Mouse (Mus musculus): ENCODE data around the gene Mrpl9. TPM values are rescaled to one million over a fixed set of nuclear protein-coding genes. Genes with fewer than 3 reads are reported as not detected.
A peak's percentile ranks its signal among the peaks of the same experiment; 100 is the strongest.

Mrpl9 gene
- total RNA-seq, 1 experiment from 2014 or later: 71.6 TPM

GRCm38 (mm10) chr3:94465632-94466430, 22.7 kb downstream of the Mrpl9 start:
- no peak for DNase-seq

DNA sequence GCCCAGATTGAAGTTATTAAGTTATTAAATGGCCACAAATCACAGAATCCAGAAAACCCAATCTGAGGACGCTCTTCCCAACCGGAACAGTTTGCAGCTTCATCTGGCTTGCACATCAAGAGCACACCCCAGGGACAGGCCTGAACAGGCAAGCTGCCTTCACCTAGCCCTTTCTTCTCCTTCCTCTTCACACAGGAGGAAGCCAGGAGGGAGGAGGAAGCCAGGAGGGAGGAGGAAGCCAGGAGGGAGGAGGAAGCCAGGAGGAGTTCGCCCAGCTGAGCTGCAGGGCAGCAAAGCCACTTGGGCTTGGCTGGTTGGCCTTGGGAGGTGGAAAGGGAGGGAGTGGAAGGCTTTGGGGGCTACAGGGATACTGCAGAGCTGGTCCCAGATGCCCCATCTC, 25.8 kb downstream of the Mrpl9 start:
- DNase-seq: no peak

- peak; percentile 31 for DNase-seq
These were observed 29.5 kb downstream of the Mrpl9 start for GRCm38 (mm10) chr3:94472447-94473114.

DNA sequence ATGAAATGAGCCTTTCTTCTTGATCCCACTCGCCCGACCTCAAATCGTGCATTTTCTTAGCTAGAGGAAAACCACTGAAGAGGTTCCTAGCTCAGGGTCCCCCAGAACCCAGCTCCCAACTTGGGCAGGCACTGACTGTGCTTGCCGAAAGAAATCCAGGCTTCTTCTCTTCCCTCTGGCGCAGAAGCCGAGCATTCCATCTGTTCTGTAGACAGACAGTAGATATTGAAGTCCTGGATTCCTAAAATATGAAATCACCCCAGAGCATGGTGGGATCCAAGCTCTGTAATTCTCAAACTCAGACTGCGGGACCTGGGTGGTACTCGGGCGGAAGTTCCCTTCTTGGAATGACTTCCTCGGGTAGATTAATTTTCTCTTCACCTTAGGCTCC, 30.0 kb downstream of the Mrpl9 start:
- DNase-seq: no peak

GRCm38 (mm10) chr3:94473567-94474232, 30.6 kb downstream of the Mrpl9 start:
- DNase-seq: no peak

DNA sequence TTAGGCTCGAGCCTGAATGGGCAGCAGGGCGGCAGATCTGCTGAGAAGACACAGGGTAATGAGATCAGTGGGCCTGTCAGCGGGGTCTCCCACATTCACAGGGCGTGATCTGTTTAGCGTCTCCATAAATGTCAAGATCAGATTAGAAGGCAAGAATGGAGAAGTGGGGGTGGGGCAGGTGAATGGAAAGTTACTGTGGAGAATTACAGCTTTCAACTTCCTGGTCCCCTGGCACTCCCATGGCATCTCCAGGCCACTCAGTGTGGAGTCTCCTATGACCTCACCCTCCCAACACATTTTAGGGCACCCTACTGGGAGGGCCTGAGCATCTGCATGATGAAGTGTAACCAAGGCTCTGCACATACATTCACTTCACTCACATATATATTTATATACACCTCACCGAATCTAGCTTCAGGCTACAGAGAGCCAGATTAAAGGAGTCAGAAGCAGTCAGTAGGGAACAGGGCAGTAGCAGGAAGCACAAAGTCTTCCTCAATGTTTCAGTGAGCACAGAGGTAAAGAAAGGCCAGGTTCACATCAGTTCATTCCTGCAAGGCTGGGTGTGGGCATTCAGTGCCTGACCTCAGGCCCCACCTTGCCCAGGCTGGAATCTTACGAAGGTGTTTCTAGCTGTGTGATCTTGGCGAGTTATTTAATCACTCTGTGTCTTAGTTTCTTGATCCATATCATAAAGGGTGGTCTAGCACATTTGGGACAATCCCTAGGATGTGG, 33.4 kb downstream of the Mrpl9 start:
- no peak for DNase-seq

GRCm38 (mm10) chr3:94477444-94477843, 34.3 kb downstream of the Mrpl9 start:
- DNase-seq: no peak

- DNase-seq: no peak
These were observed 34.9 kb downstream of the Mrpl9 start, which contains the start of gene Celf3 for GRCm38 (mm10) chr3:94477981-94478422. Celf3 (plus strand) TSS chr3:94478295.

DNA sequence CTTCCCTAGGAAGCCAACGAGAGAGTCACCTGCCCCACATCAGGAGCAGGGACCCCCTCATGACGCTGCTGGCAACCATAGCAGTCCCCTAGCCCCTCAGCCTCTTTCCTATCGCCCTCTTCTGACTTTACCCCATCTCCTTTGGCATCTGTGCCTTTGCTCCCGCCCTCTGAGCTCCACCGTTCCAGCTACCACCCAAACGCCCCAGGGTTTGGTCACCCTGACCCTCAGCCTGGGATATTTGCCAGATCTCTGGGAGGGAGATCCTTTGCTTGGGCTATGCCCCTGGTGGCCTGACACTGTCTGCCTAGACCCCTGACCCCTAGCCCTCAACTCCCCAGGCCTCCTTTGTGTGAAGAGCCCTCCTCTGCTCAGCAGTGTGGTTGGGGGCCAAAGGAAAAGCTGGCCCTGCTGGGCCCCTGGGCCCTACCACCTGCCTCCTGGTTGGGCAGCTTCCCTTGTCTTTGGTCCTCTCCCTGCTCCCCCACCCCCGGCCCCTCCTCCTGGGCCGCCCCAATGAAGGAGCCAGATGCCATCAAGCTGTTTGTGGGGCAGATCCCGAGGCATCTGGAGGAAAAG, 35.6 kb downstream of the Mrpl9 start:
- no peak for DNase-seq

- DNase-seq: no peak
These were observed 36.4 kb downstream of the Mrpl9 start for GRCm38 (mm10) chr3:94479564-94479963.

DNA sequence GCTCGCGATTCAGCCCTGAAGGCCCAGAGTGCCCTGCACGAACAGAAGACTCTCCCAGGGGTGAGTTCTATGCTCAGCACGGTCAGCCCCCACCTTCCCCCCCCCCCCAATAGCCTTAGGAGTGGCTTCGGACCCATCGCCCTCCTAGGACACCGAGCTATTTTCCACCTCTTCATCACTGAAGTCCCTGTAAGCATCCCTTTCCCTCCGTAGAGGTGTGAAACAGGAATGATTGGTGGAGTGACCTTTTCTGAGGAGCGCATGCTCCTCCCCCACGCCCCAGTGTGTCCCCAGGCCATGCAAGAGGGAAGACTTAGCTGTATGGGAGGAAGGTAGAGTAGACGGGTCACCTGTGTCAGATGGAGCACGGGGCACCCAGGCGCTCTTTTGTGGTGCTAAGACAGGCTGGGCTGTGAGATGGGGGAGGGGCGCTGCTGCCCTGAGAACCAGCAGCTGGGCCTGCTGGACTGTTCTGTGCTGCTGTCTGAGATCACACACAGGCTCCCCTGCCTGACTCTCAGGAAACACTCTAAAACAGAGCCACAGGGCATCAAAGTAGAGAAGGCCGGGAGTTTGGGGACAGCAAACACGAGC, 37.3 kb downstream of the Mrpl9 start, which contains the start of gene Riiad1:
Gene Riiad1 (minus strand): TSS at position 51 of the 594 bp plus-strand sequence.
- no peak for DNase-seq

DNA sequence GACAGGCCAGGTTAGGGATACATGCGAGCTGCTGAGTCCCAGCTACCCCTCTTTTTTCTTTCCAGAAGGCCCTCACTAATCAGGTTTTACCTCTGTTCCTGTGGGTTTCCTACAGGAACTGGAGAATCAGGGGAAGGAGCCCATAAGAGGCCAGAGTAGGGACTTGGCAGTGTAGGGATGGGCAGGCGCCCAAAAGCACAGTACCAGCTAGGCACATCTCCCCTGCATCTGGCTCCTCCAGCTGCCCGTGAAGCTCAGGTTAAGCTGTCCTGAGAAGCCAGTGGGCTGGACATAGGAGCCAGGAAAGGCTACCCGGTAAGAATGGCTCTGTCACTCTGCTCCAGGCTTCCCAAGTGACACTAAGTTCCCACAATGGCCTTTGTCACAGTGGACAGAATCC, 38.3 kb downstream of the Mrpl9 start:
- no peak for DNase-seq

- DNase-seq: no peak
These were observed 39.8 kb downstream of the Mrpl9 start for GRCm38 (mm10) chr3:94482764-94483385.

DNA sequence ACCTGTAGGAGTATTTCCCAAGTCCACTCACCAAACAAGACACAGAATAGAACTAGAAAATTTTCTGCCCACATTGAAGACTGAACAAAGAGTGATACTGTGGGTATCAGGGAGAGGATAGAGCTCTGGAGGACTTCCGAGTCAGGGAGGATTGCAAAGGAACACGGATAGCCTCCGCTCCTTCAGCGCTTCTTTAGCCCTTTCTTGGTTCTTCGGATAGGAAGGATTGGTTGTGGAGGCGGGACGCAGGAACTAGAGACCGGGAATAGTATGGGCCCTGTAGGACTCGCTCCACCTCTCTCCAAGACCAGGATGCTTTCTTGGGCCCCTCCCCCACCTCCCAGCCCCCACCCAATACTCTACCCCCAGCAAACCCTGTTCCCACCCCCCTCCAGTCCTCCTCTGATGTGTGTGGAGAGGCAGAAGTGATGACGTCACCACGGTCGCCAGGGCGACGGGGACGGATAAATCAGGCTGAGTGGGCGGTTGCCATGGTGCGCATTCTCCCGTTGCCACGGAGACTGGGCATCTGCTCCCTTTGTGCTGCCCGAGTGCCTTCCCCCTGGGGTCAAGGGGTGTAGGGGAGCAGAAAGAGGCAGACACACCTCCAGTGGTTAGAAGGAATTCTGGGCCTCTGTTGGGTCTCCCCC, 40.8 kb downstream of the Mrpl9 start:
- peak; percentile 63 for DNase-seq

GRCm38 (mm10) chr3:94485922-94486321, 42.8 kb downstream of the Mrpl9 start:
- DNase-seq: no peak

GRCm38 (mm10) chr3:94487581-94487980, 44.5 kb downstream of the Mrpl9 start:
- no peak for DNase-seq

DNA sequence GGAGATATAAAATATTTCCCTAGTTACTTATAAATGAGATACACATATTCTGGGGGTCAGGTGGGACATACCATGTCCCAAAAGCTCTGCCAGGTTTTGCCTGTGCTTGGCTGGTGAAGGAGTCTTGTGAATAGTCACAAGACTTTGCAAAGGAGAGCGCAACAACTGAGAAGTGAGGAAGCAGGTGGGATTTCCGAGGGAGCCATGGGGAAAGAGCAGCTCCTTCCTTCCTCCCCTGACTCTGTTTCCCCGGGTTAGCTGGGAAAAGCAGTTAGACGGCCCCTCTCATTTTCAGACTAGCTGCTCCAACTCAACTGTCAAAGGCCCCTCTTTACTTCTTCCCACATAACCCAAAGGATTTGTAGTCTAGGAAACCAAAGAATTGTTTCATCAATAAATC, 54.0 kb downstream of the Mrpl9 start:
- DNase-seq: no peak
